Mouse (Mus musculus) layer of hippocampus, adult 9-10 months (tissue): ENCODE measurements at regions not wholly inside any gene's neighbourhood (a gene's known extent, or its start where the extent isn't known, plus 50 kb on each side); places are given as distances from the start of the nearest gene placed in this dataset.
A peak's percentile ranks its signal among the peaks of the same experiment; 100 is the strongest.

Experiments used
- DNase-seq: peaks from one replicate; pipeline ENCODE4 v3.0.0; 2022; ENCODE audit warnings: low spot score

GRCm38 (mm10) chr4:124542696-124543095 lies 67.9 kb downstream of the 3100002H09Rik start:
- no peak for DNase-seq

DNA sequence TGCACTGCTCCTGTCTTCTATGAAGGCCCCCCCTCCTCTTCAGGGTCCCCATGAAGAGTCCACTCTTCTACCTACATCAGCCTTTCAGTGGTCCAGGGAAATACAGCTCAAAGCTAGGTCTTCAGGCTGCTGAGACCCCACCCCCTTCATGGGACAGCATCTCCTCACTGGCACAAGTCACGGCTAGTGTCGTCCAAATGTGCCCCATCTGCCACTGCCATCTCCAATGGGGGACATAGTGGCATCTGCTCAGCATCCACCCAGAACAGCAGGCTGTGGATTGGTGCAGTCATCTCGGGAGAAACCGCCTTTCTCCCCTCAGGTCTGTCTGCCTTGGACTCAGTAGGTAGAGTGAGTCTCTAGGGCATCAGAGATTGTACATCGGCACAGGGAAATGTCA lies 72.1 kb downstream of the 3100002H09Rik start:
- DNase-seq: no peak

DNA sequence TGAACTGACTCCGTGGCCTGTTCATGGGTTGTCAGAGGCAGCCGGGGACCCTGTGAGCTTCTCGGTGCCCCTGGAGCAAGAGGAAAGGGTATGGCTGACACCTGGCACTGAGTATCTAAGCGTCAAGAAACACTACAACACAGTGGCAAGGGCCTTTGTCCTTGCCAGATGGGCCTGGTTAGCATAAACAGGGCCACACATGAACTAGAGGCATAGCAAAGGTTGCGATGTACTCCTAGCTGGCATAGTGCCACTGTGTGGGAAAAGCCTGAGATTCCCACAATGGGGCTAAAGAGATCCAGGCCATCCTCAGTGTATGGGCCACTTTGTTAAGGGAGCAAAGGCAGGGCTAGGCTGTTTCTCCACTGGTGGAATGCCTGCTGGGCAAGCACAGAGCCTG lies 72.9 kb downstream of the 3100002H09Rik start:
- DNase-seq: no peak

DNA sequence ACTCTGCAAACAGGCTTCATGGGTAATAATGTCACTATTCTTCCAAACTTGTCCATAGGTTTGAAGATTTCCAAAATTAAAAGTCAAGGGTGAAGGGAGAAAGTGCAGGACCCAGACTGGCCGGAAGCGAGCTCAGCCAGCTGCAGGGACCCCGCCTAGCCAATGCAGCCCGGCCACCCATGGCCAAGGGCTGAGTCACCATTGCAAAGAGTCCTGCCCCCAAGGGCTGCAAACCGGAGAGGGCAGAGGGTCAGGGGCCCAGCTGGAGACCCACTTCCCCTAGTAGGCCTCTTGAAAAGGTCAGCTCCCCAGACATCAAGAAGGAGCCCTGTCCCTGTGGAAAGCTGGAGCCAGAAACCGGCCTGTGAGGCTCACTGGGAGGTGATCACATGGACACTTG lies 77.0 kb downstream of the 3100002H09Rik start:
- no peak for DNase-seq

DNA sequence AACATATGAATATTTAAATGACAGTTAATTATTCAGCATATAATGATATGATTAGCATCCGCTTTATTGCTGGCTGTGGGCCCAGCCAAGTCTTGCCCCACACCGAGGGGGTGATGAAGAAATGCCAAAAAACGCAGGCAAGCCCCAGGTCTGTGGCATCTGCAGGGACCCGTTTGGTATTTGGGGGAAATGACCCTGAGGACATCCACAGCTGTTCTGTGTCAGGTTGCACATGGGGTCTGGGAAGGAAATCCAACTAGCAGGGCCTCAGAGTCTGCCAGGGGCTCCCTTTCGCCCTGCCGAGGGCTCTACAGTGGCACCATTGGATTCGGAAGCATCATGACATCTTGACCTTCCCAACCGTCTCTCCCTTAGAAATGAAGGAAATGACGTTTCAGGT lies 80.0 kb downstream of the 3100002H09Rik start:
- DNase-seq: no peak

DNA sequence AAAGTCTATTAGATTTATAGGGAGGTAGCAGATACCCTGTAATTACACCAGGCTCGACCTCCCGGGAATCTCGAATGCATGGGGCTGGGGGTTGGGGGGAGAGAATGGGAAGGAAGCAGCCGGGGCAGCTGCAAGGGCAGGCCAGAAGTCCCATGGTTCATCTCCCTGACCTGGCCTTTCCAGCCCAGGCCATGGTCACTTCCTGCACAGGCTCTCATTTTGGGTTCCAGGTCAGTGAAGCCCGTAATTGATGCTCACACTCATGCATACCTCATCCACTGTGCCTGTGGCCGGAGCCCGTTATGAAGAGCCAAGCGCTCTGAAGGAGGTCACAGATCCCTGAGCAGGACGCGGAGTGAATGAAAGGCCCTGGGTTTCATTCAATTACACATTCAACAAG lies 83.8 kb downstream of the 3100002H09Rik start:
- no peak for DNase-seq

- no peak for DNase-seq
Measured at GRCm38 (mm10) chr4:124526362-124526761, 84.2 kb downstream of the 3100002H09Rik start.

- DNase-seq: no peak
Measured at GRCm38 (mm10) chr4:124520309-124520708, 90.3 kb downstream of the 3100002H09Rik start.

DNA sequence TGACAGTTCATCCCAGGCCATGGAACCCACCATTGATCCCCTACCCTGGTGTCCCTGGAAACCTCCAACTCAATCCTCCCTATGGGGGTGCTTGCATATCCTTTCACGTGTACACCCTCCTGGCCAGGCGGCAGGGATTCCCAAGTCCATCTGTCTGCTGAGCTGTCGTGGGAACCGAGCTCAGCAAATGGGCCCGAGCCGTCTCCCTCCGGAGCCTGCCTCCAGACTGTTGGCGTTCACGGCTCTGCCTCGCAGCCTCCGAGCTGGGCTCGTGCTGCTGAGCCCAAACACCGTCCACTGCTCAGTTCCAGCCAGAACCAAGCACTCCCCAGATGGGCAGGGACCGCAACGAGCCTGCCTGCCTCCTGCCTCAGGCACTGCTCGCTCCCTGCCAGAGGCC lies 98.8 kb downstream of the 3100002H09Rik start:
- no peak for DNase-seq

GRCm38 (mm10) chr4:124510816-124511215 lies 99.8 kb downstream of the 3100002H09Rik start:
- DNase-seq: no peak

DNA sequence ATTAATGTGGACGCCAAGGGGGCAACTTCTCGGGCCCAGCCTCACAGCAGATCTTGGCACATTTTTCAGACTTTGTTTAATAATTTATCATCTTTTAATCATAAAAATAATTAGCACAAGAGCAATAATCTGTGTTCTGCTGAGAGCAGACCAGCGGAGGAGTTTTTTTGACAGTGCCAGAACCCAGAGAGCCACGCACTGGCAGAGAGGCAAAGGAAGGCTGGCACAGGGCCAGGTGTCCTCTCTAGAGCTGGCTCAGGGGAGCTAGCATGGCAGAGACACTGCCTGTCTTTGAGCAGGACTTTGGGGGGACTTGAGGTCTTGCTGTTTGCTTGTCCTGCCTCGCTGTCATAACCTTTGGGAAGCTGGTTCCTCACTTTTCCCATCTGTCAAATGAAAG lies 100.9 kb downstream of the 3100002H09Rik start:
- peak; percentile 36 for DNase-seq

GRCm38 (mm10) chr4:124506083-124506647 lies 104.4 kb downstream of the 3100002H09Rik start:
- no peak for DNase-seq

DNA sequence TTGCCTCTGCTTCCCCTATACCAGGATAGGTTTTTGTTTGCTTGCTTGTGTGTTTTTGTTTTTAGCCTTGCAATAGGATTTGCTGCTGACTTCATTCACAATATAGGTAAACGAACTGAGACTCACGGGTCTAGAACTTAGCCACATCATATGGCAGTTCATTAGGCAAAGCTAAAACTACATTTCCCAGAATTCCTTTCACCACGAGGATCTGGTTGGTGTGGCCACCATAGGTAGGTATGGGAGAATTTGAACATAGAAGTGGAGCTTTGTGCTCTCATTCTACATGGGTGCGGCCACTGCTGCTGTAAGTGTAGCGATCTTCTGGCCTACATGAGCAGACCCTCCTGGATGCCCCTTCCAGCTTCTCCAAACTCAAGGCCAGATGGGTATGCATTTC lies 108.8 kb downstream of the 3100002H09Rik start:
- DNase-seq: no peak

DNA sequence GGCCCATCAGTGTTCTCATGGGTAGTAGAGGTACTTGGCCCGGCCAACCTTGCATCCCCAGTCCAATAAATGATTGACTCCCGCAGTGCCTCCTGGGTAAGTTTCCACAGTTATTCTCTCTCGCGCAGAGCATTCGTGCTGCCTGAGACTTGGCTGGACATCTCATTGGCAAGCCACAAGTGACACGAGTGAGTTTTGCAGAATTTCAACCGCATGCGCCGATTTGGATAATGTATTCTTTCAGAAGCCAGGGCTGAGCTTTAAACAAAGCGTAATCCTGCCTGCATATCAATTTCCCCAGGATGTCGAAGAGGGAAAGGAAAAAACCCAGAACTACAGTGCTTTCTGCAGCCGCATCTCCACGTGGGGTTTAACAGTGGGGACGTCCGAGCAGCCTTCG lies 112.6 kb downstream of the 3100002H09Rik start:
- no peak for DNase-seq

- no peak for DNase-seq
Measured at GRCm38 (mm10) chr4:124485941-124486581, 124.5 kb downstream of the 3100002H09Rik start.

DNA sequence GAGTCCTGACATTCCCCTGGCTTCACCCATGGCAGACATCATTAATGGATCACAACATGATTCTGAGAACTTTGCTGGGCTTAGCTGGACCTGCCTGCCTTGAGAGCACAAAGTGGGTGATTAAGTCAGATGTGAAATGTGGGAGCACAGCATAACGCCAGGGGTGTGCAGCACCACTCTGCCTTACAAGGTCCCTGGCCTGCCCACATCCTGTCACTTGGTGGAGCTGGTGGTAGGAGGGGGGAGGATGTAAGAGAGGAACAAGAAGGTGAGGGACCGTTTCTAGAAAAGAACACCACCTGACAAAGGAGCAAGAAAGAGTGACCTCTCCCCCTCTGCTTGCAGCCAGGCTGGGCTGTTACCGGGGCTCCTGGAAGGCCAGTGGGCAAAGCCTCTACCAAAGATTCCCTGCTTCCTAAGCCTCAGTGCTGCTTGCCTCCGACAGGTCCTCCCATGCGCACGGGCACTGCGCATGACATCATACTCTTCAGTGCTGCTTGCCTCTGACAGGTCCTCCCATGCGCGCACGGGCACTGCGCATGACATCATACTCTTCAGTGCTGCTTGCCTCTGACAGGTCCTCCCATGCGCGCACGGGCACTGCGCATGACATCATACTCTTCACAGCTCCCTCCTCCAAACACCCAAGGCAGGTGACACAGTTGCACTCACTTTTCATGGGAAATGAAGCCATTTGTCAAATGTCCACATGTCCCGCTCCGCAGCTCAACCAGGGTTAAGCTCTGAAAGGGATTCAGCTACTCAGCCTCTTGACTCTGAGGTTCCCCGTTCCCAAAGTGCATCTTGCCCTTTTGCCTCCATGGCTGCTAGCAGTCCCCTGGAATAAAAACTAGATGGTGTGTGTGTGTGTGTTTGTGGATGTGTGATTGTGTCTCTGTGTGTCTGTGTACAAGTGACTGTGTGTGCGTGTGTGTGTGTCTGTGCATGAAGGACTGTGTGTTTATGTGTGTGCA lies 125.7 kb downstream of the 3100002H09Rik start:
- no peak for DNase-seq

- no peak for DNase-seq
Measured at GRCm38 (mm10) chr4:124477870-124478301, 132.7 kb downstream of the 3100002H09Rik start.

DNA sequence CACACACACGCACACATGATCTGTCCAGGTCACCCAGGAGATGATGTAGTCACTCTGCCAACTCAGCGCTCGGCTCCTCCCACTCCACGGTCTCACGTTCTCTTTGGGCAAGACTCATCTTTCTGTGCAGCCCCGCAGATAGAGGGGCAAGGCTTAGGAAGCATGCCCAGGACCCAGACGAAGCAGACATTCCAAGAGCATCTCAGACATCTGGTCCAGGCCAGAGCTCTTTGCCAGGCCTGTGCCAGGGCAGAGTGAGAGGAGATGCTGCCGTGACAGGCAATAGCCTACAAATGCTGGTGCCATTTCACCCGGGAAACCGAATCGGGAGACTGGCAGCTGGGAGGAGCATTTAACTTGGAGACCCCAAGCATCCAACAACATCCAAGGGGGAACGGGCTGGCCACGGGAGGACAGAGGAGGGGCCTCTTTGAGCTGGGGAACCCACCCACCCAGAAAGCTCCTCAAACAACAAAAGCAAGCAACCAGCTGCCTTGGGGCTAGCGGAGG lies 133.2 kb downstream of the 3100002H09Rik start:
- DNase-seq: no peak

DNA sequence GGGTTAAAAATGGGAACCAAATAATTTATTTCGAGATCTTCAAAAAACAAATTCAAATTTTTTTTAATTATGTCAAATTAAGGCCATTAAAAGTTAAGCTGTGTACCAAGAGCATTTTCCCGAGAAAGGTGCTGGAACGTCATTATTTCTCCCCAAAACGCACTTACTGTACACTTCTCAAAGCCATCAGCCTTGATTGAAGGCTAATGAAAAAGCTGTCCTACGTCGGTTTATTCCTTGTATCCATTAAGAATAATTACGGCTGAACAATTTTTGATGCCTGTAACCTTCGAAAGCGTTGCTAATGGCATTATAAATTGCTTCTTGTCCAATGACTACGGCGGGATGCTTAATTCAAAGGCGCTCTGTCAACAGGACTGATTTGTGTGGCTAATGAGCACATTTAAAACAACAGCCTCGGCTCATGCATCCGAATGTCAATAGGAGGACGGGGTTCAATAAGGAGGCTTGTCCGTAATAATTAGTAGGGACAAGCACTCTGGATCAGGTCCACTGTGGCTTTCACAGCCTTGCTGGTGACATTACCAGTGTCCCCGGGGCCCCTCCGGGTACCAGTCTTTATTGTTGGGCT lies 145.3 kb downstream of the 3100002H09Rik start:
- no peak for DNase-seq

DNA sequence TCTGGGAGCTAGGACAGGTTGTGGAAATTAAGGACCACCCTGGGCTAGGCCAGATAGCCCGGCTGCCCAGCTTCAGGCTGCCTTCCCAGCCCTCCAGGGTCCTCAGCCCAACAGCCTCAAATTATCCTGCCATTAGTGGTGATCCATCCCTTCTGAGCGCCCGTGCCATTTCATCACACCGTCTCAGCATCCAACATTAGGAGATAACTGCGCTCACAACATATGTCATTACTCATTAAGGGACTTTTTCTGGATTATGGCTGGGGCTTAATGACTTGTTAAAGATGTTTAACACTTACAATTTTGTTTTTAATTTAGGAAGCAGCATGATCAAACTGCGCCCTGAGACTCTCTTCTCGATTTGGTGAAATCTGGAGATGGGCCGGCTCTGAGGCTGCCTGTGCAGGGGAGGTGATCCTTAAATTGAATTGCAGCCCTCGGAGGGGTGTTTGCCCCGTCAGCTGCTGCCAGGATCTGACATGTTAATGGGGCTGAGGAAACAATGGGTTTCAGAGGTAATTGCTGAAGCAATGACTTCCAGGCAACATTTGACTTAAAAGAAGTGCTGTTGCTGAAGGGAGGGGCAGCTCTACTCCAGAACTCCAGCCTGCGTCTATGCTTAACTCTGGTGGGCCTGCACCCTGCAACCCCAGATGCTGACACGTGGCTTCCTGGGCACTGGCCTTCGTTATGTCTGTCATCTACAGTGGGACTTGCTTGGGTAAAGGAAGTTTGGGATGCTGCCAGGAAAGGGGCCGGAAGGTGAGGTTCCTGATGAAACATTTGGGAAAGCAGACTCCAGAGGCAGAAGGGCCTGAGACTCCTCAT lies 154.9 kb downstream of the 3100002H09Rik start:
- no peak for DNase-seq

- no peak for DNase-seq
Measured at GRCm38 (mm10) chr4:124451131-124451530, 159.5 kb downstream of the 3100002H09Rik start.
